In genomic region chr12:113360032-113360431, GRCm38 (mm10) we compare ENCODE assay signal across 17 mouse cellular contexts.
"Had no signal": no experiment of that assay in that cellular context is flagged by ENCODE, and none has a peak within 500 bp of the region (broad histone marks: within the 10 kb centered on the region; RNA-seq: fewer than 3 reads in every experiment).

No protein-coding gene starts in this region.

- H3K27ac ChIP-seq: lung, embryonic 15.5 days; macrophage; midbrain, embryonic 13.5 days; midbrain, embryonic 15.5 days; neural tube, embryonic 12.5 days; stomach, embryonic 15.5 days; stomach, postnatal 0 days had no signal

- H3K4me3 ChIP-seq: lung, embryonic 15.5 days; megakaryocyte, embryonic 14.5 days; midbrain, embryonic 13.5 days; midbrain, embryonic 15.5 days; neural tube, embryonic 12.5 days; stomach, embryonic 15.5 days had no signal

- H3K4me1 ChIP-seq: lung, embryonic 15.5 days; megakaryocyte, embryonic 14.5 days; midbrain, embryonic 13.5 days; midbrain, embryonic 15.5 days; neural tube, embryonic 12.5 days; stomach, embryonic 15.5 days had no signal

- H3K4me2 ChIP-seq: lung, embryonic 15.5 days; midbrain, embryonic 11.5 days; midbrain, embryonic 13.5 days; midbrain, embryonic 15.5 days; neural tube, embryonic 12.5 days; stomach, embryonic 15.5 days had no signal

- H3K9me3 ChIP-seq: lung, embryonic 15.5 days; megakaryocyte, embryonic 14.5 days; midbrain, embryonic 15.5 days; stomach, embryonic 15.5 days had no signal

- H3K36me3 ChIP-seq: lung, embryonic 15.5 days; midbrain, embryonic 13.5 days; midbrain, embryonic 15.5 days; neural tube, embryonic 12.5 days; stomach, embryonic 15.5 days had no signal

- H3K27me3 ChIP-seq: lung, embryonic 15.5 days; midbrain, embryonic 13.5 days; midbrain, embryonic 15.5 days; neural tube, embryonic 12.5 days; stomach, embryonic 15.5 days had no signal

- H3K9ac ChIP-seq: lung, embryonic 15.5 days; midbrain, embryonic 13.5 days; midbrain, embryonic 15.5 days; neural tube, embryonic 12.5 days; stomach, embryonic 15.5 days had no signal

- DNase-seq: lung, adult 2 months; lung, postnatal 14 days; lung, postnatal 36 days; right cerebral cortex, postnatal 14 days; thymus, adult 2 months; thymus, postnatal 25 days; thymus, postnatal 4 days had no signal

- ATAC-seq: lung, postnatal 0 days; midbrain, embryonic 13.5 days; midbrain, embryonic 15.5 days had no signal
